Mouse (Mus musculus): Measurements from ENCODE around the gene Xpr1.

Gene Xpr1

DNA sequence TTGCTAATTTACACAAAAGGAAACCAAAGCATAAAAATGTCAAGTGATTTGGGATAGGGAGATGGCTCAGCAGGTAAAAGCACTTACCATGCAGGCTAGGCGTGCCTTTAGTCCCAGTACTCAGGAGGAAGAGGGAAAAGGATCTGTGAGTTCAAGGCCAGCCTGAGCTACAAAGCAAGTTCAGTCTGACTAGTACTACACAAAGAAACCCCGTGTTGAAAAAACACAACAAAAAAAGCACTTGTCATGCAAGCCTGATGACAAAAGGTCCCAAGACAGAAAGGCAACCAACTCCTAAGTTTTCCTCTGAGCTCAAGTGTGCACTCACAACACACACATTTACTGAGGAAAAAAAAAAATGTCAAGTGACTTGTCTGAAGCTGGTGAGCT, 8.6 kb downstream of the Xpr1 start:
- in situ Hi-C loops (cut with MboI; ENCODE audit: unreplicated experiment in 2 of 2), result loop anchor here (10.0 to 25.0 kb wide), 2 partner anchors 184 to 371 kb away; no protein-coding TSS in a partner anchor

DNA sequence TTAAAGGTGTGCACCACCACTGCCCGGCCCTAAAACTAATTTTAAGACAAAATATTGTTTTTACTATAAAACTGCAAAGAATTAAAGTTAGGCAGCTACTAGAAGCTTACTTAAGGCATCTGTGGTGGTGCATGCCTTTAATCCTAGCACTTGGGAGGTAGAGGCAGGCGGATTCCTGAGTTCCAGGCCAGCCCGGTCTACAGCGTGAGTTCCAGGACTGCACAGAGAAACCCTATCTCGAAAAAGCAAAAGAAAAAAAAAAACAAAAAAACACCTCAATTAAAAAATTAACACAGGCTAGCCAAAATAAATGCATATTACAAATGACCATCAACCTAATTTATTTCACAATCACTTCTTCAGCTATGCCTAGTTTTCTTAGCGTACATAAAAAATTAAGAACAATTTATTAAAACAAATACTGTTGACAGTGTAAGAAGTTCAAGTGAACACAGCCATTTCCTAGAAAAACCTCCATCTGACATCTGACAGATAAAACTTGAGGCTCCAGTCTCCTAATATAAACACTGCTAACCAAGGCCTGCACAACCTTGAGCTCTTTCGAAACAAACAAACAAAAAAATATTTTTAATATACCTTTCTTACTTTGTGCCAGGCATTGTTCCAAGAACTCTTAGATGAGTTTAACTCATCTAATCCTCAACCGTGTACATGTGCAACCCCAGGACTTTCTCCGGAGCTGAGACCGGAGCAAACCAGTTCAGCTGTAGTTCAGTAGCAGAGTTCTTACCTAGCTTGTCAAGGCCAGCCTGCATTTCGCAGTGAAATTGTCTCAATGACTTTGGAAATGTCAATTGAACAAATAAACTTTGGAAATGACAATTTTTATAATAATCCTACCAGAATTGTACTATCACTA, 9.3 kb downstream of the Xpr1 start:
- in situ Hi-C loops (cut with MboI; ENCODE audit: unreplicated experiment in 2 of 2), result loop anchor here (10.0 to 25.0 kb wide), 2 partner anchors 183 to 371 kb away; no protein-coding TSS in a partner anchor

DNA sequence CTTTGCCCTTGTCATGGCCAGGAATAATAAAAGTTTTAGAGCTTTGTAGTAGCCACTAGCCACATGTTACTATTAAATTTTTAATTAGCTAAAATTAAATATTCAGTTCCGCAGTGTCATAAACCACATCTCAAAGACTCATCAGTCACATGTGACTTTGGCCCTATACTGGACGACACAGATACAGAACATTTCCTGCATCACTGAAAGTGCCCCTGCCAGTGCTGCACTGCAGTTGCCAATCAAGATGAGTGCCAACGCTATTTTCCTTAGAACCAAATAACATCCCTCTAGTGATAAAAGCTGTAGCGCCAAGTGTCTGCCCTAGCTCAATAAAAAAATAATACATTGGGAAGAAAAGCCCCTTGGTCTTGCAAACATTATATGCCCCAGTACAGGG, 17.2 kb downstream of the Xpr1 start:
- in situ Hi-C loops (cut with MboI; ENCODE audit: unreplicated experiment in 2 of 2), result loop anchor here (10.0 to 25.0 kb wide), 2 partner anchors 175 to 363 kb away; no protein-coding TSS in a partner anchor

DNA sequence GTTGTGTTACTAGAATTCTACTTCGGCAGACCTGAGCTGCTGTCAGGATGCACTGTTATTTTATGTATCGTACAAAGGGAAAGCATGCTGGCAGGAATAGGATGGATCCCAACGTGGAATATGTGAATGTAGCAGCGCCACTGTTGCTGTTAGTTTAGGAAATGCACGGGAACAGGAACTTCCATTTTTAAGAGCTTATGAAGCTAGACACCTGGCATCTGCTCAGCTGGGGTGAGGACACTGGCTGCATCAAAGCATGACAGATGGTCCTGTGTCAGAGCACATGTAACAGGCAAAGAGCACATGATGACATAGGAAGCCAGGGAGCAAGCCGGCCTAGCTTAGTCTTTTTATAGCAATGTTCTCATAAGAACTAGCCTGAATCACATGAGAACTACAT, 22.4 kb downstream of the Xpr1 start:
- in situ Hi-C loops (cut with MboI; ENCODE audit: unreplicated experiment in 2 of 2), result no loop called here

- in situ Hi-C loops (cut with MboI; ENCODE audit: unreplicated experiment in 2 of 2), result no loop called here
These were observed 23.2 kb downstream of the Xpr1 start for GRCm38 (mm10) chr1:155394021-155394420.

DNA sequence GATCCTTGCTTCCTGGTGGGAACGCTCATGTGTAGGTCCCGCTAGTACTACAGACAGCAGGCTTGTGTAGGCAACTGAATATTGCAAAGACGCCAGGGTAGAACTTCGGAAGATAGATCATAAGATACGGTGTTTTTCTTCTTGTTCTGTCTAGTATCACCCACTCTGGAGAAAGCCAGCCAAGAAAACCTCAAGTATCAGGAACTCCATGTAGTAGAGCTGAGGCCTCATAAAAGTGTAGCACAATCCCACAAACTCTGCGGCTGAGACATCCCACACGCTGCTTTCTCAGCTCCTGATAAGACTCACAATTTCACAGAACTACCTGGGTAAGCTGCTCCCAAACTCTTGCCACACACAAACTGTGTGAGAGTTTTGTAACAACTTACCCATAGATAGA, 24.4 kb downstream of the Xpr1 start:
- in situ Hi-C loops (cut with MboI; ENCODE audit: unreplicated experiment in 2 of 2), result no loop called here

- in situ Hi-C loops (cut with MboI; ENCODE audit: unreplicated experiment in 2 of 2), result no loop called here
These were observed 25.7 kb downstream of the Xpr1 start for GRCm38 (mm10) chr1:155391537-155391936.

GRCm38 (mm10) chr1:155388418-155388817, 28.8 kb downstream of the Xpr1 start:
- in situ Hi-C loops (cut with MboI; ENCODE audit: unreplicated experiment in 2 of 2), result no loop called here

DNA sequence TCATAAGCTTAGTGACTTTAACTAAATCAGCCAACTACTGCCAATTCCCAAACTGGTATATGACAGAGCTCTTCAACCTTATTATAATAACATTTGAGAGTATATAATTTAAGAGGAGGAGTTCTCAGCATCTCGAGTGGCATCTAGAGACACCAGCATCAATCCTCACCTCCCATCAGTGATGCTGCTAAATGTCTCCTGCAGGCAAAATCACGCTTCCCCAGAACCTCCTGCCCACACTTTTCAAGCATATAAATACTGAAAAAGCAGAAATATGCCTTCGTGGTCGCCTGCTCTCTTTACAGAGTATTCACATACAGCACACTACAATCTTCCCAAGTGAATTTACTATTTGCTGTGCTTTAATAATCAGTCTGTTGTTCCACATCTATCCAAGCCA, 30.7 kb downstream of the Xpr1 start:
- in situ Hi-C loops (cut with MboI; ENCODE audit: unreplicated experiment in 2 of 2), result no loop called here

- in situ Hi-C loops (cut with MboI; ENCODE audit: unreplicated experiment in 2 of 2), result no loop called here
These were observed 33.6 kb downstream of the Xpr1 start for GRCm38 (mm10) chr1:155383319-155384302.

- in situ Hi-C loops (cut with MboI; ENCODE audit: unreplicated experiment in 2 of 2), result no loop called here
These were observed 35.3 kb downstream of the Xpr1 start for GRCm38 (mm10) chr1:155381931-155382330.

GRCm38 (mm10) chr1:155379289-155379688, 37.9 kb downstream of the Xpr1 start:
- in situ Hi-C loops (cut with MboI; ENCODE audit: unreplicated experiment in 2 of 2), result no loop called here

GRCm38 (mm10) chr1:155372821-155373220, 44.4 kb downstream of the Xpr1 start:
- in situ Hi-C loops (cut with MboI; ENCODE audit: unreplicated experiment in 2 of 2), result no loop called here

GRCm38 (mm10) chr1:155370075-155370658, 47.0 kb downstream of the Xpr1 start:
- in situ Hi-C loops (cut with MboI; ENCODE audit: unreplicated experiment in 2 of 2), result no loop called here

- in situ Hi-C loops (cut with MboI; ENCODE audit: unreplicated experiment in 2 of 2), result no loop called here
These were observed 50.8 kb downstream of the Xpr1 start for GRCm38 (mm10) chr1:155366366-155366765.

DNA sequence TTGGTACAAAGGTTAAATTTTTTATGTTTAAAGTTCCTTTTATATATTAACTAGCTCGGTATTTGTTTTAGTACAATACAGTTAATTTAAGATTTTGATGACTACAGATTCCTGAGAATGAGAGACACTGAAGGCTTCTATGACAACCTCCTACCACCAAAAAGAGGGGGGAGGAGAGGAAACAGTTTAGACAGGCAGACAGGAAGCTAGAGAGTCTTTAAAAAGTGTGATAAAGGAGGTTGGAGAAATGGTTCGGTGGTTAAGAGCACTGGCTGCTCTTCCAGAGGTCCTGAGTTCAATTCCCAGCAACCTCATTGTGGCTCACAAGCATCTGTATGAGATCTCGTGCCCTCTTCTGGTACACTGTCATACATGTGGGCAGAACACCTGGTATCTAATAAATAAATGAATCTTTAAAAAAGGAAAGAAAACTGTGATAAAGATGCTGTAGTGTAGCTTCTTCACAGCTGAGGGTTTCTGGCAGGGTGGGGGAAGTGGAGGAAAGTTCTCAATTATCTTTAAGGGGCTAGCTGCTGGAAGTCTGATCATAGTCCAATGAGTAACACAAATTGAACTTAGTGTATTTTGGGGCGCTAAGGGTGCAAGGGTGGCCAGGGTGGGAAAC, 55.6 kb downstream of the Xpr1 start:
- in situ Hi-C loops (cut with MboI; ENCODE audit: unreplicated experiment in 2 of 2), result no loop called here

- in situ Hi-C loops (cut with MboI; ENCODE audit: unreplicated experiment in 2 of 2), result no loop called here
These were observed 64.1 kb downstream of the Xpr1 start for GRCm38 (mm10) chr1:155353096-155353495.

DNA sequence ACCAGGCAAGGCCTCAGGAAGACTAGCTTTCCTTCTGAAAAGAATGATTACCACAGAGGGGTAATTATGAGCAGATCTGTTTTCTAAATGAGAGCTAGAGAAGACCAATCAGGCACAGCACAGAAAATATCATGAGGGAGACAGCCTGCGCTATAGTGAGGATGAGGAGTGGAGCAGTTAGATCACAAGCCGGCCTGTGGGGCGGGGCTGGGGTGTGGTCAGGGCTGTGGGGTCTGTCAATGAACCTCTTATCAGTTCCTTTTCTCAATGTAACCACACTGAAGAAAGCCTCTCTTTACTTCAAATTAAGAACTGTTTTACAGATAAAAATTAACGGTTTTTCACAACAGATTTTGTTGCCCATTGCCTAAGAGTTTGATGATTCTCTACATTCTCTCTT, 65.7 kb downstream of the Xpr1 start:
- in situ Hi-C loops (cut with MboI; ENCODE audit: unreplicated experiment in 2 of 2), result no loop called here

DNA sequence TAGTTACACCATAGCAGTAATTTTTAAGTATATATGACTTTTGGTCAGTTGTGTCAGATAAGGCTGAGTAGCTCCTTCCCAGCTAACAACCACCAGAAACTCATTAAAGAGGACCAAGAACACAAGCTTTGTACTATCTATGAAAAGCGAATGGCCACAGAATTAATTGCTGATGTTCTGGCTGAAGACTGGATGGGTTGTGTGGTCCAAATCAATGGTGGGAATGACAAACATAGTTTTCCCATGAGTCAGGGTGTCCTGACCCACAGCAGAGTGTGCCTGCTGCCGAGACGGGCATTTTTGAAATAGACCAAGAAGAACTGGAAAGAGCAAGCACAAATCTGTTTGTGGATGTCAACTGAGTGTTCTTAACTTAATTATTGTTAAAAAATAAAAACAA, 68.7 kb downstream of the Xpr1 start:
- in situ Hi-C loops (cut with MboI; ENCODE audit: unreplicated experiment in 2 of 2), result no loop called here

DNA sequence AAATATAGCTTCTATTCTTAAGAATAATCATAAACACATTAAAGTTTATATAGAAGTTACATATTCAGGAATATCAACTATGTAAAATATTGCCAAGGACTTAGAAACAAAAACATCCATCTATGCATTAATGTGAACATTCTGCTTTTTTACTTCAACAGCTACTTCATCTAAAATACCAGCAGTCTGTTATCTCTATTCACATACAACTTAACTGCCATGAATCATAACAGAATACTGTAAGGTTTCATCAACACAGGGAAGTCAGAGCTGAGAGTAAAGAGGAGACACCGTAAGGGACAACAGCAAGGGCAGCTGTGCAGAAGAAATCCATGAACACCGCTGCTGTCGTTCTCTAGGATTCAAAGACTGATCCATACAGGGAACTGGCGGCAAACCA, 69.9 kb downstream of the Xpr1 start:
- in situ Hi-C loops (cut with MboI; ENCODE audit: unreplicated experiment in 2 of 2), result no loop called here
